Mouse (Mus musculus): Measurements from ENCODE around the gene Thsd7b. TPM values are rescaled to one million over a fixed set of nuclear protein-coding genes. Genes with fewer than 3 reads are reported as not detected.

The Thsd7b gene
- total RNA-seq (2023): not detected

GRCm38 (mm10) chr1:129272982-129273937 is at the start of gene Thsd7b:
TSS of gene Thsd7b (plus strand) at chr1:129273302.

Data from T-cell, adult 66 days (primary cell).